Mouse (Mus musculus) hindbrain, embryonic 14.5 days (tissue): ENCODE results near the gene Cphx3. TPM values are rescaled to one million over a fixed set of nuclear protein-coding genes. Genes with fewer than 3 reads are reported as not detected.
"Not testable (repeated sequence)": the region's sequence is repeated elsewhere in the genome, so short reads cannot be mapped to it uniquely, and the experiment has no call there.

Experiments
- ATAC-seq: fragments of 200-750 bp; cut with Nextera tagmentation; 2 replicates; pipeline ENCODE4 v1.8.0; 2017; ENCODE audit warnings: moderate number of reproducible peaks, mild to moderate bottlenecking, moderate TSS enrichment, moderate library complexity; ENCODE audit not compliant: low FRiP score
- DNase-seq: peaks from one replicate; pipeline ENCODE4 v3.0.0-alpha.2; 2015; ENCODE audit warnings: low spot score
- H3K27ac ChIP-seq: fragments of 300-500 bp; sonication (generic); 2 replicates; pipeline ENCODE4 v1.5.1; 2014; ENCODE audit warnings: mild to moderate bottlenecking, moderate library complexity
- H3K27me3 ChIP-seq: fragments of 300-500 bp; sonication (generic); 2 replicates; pipeline ENCODE4 v1.6.1; 2014; ENCODE audit warnings: mild to moderate bottlenecking, low read length, mixed read lengths; ENCODE audit not compliant: control insufficient read depth, insufficient read depth
- H3K36me3 ChIP-seq: fragments of 300-500 bp; sonication (generic); replicated peaks from 2 replicates; pipeline ENCODE4 v1.6.1; 2014; ENCODE audit not compliant: control insufficient read depth, insufficient read depth
- H3K4me1 ChIP-seq: fragments of 300-500 bp; sonication (generic); replicated peaks from 2 replicates; pipeline ENCODE4 v1.6.1; 2014; ENCODE audit warnings: antibody characterized with exemption, low read length, mixed read lengths; ENCODE audit not compliant: control insufficient read depth, insufficient read depth
- H3K4me2 ChIP-seq: fragments of 300-500 bp; sonication (generic); replicated peaks from 2 replicates; pipeline ENCODE4 v1.6.1; 2014; ENCODE audit warnings: mild to moderate bottlenecking, moderate library complexity
- H3K4me3 ChIP-seq: fragments of 300-500 bp; sonication (generic); replicated peaks from 2 replicates; pipeline ENCODE4 v1.5.1; 2014; ENCODE audit warnings: mild to moderate bottlenecking, low read length
- H3K9ac ChIP-seq: fragments of 300-500 bp; sonication (generic); 2 replicates; pipeline ENCODE4 v1.6.1; 2014
- H3K9me3 ChIP-seq: fragments of 300-500 bp; sonication (generic); 2 replicates; pipeline ENCODE4 v1.6.1; 2016; ENCODE audit warnings: low read length; ENCODE audit not compliant: control insufficient read depth
- WGBS: fragments of 180-500 bp; shearing (Covaris S2); extraction: QIAGEN DNeasy Blood & Tissue Kit; methylation state at CpG from one replicate; pipeline ENCODE4 v1.1.7; 2014; 5-methylcytosine and 5-hydroxymethylcytosine counted together
- polyA plus RNA-seq: library from polyadenylated mRNA; unstranded; fragments of >200 nt; fragmentation: Nextera tagmentation; extraction: Ambion mirVana; gene quantifications from 2 replicates; pipeline ENCODE4 v1.2.1, GENCODE M21; 2014

The Cphx3 gene
- polyA plus RNA-seq = not detected in 2 replicates

- not testable (repeated sequence) for ATAC-seq, H3K4me1 ChIP-seq, H3K9ac ChIP-seq, H3K36me3 ChIP-seq, H3K27ac ChIP-seq, H3K27me3 ChIP-seq, H3K4me2 ChIP-seq, DNase-seq, H3K9me3 ChIP-seq, H3K4me3 ChIP-seq
- WGBS = no CpG with 5 or more reads among the region's 1 CpGs
Measured at GRCm38 (mm10) chr14:26081997-26082396, at the start of gene Cphx3. Gene Cphx3, plus strand, starts transcription at chr14:26082297.

GRCm38 (mm10) chr14:26034364-26034763 is 47.7 kb upstream of the Cphx3 start:
- not testable (repeated sequence) for DNase-seq, H3K4me1 ChIP-seq, H3K27ac ChIP-seq, H3K27me3 ChIP-seq, H3K36me3 ChIP-seq, H3K4me3 ChIP-seq, H3K9me3 ChIP-seq, H3K4me2 ChIP-seq, ATAC-seq, H3K9ac ChIP-seq
- WGBS = no CpG with 5 or more reads among the region's 3 CpGs

GRCm38 (mm10) chr14:26035439-26035838 is 46.7 kb upstream of the Cphx3 start:
- not testable (repeated sequence) for H3K4me2 ChIP-seq, H3K9ac ChIP-seq, ATAC-seq, H3K4me1 ChIP-seq, H3K36me3 ChIP-seq, H3K9me3 ChIP-seq, H3K4me3 ChIP-seq, H3K27me3 ChIP-seq, DNase-seq, H3K27ac ChIP-seq
- no CpG with 5 or more reads among the region's 6 CpGs for WGBS

GRCm38 (mm10) chr14:26042611-26043010 is 39.5 kb upstream of the Cphx3 start, which contains the start of gene Gm9780:
Gene Gm9780, minus strand, starts transcription at chr14:26042711.
- not testable (repeated sequence) for H3K4me3 ChIP-seq, H3K9ac ChIP-seq, H3K27ac ChIP-seq, H3K36me3 ChIP-seq, H3K27me3 ChIP-seq, DNase-seq, H3K4me2 ChIP-seq, H3K9me3 ChIP-seq, ATAC-seq, H3K4me1 ChIP-seq
- no CpG with 5 or more reads among the region's 26 CpGs for WGBS

- not testable (repeated sequence) for H3K4me3 ChIP-seq, H3K9me3 ChIP-seq, H3K4me1 ChIP-seq, H3K27me3 ChIP-seq, H3K4me2 ChIP-seq, H3K9ac ChIP-seq, H3K36me3 ChIP-seq, ATAC-seq, DNase-seq, H3K27ac ChIP-seq
- WGBS = no CpG with 5 or more reads among the region's 5 CpGs
Measured at GRCm38 (mm10) chr14:26045007-26045406, 37.1 kb upstream of the Cphx3 start.

GRCm38 (mm10) chr14:26047026-26047425 is 35.1 kb upstream of the Cphx3 start:
- not testable (repeated sequence) for H3K9ac ChIP-seq, H3K9me3 ChIP-seq, H3K36me3 ChIP-seq, H3K27me3 ChIP-seq, H3K27ac ChIP-seq, H3K4me3 ChIP-seq, H3K4me2 ChIP-seq, H3K4me1 ChIP-seq, DNase-seq, ATAC-seq
- WGBS = no CpG with 5 or more reads among the region's 8 CpGs

GRCm38 (mm10) chr14:26048767-26049166 is 33.3 kb upstream of the Cphx3 start:
- WGBS = no CpG with 5 or more reads among the region's 9 CpGs
- H3K9me3 ChIP-seq, ATAC-seq: not testable (repeated sequence)

GRCm38 (mm10) chr14:26058184-26058583 is 23.9 kb upstream of the Cphx3 start:
- H3K4me1 ChIP-seq, H3K36me3 ChIP-seq, DNase-seq, ATAC-seq, H3K4me3 ChIP-seq, H3K9me3 ChIP-seq, H3K9ac ChIP-seq, H3K27me3 ChIP-seq, H3K27ac ChIP-seq, H3K4me2 ChIP-seq: not testable (repeated sequence)
- WGBS = no CpG with 5 or more reads among the region's 3 CpGs

More at GRCm38 (mm10) chr14:26048767-26049166, 33.3 kb upstream of the Cphx3 start:
- not testable (repeated sequence) for DNase-seq, H3K9ac ChIP-seq, H3K4me2 ChIP-seq, H3K27me3 ChIP-seq, H3K4me3 ChIP-seq, H3K36me3 ChIP-seq, H3K4me1 ChIP-seq, H3K27ac ChIP-seq

GRCm38 (mm10) chr14:26059362-26059761 is 22.7 kb upstream of the Cphx3 start:
- WGBS = no CpG with 5 or more reads among the region's 6 CpGs
- H3K27ac ChIP-seq, H3K4me1 ChIP-seq, H3K36me3 ChIP-seq, ATAC-seq, DNase-seq, H3K9me3 ChIP-seq, H3K4me3 ChIP-seq, H3K4me2 ChIP-seq, H3K9ac ChIP-seq, H3K27me3 ChIP-seq: not testable (repeated sequence)
